Mouse (Mus musculus): Measurements from ENCODE around the gene Ccno. TPM values are rescaled to one million over a fixed set of nuclear protein-coding genes. Genes with fewer than 3 reads are reported as not detected.

The Ccno gene
- total RNA-seq (2021), result 1 to 10 TPM; 6.3 to 7.4 TPM
- long read RNA-seq, experiment 1, partial matches to known transcripts, result 0 of 3 reads
- long read RNA-seq, experiment 1, other reads (novel, unspliced or antisense), result 0 of 3 reads
- long read RNA-seq, experiment 2, transcript Ccno-201 (3 exons, 1,875 nt), result major isoform, 6 of 7 reads
- long read RNA-seq, experiment 2, partial matches to known transcripts, result 0 of 7 reads
- long read RNA-seq, experiment 2, other reads (novel, unspliced or antisense), result 0 of 7 reads

DNA sequence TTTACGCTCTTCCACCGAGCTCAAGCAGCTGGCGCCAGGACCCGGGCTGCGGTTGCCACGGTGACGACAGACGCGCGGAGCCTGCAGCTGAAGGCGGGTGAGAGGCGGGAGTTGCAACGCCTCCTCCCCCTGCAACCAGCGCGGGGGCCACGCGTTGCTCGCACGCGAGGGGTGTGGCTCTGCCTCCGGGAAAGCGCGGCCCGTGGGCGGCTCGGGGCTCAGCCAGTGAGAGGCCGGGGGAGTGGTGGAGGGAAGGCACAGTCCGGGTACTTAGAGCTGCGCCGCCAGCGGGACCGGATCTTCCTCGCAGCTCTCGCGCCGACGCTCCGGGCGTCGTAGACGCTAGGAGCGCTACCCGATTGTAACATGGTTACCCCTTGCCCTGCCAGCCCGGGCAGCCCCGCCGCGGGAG is at the start of gene Ccno:
Gene Ccno, plus strand, starts transcription at position 271 of the 412 bp plus-strand sequence.
- H3K27ac ChIP-seq, result peak within 1 kb of the TSS; percentile 79
- TF ChIP-seq CTCF (conservative IDR thresholded peaks at IDR 0.05), result no peak
- H3K4me3 ChIP-seq, result peak within 1 kb of the TSS; percentile 77
- peak; percentile 92 to 95 for DNase-seq (ENCODE audit: low spot score in 2 of 2)

DNA sequence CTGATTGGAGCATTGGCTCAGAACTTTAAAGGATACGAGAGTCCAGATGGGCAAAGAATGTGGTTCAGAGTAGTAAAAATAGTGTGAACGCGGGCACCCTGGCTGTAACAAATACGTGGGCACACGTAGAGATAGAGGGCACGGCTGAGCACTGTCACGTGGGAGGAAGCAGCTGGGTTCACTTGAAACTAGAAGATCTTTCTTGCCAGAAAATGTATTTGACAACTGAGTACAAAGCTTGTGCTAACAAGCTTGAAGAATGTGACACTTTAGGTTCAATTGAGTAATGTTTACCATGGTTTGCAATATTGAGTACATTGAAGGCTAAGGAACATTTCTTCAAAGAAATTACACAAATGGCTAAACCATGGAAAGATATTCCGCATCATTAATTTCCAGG is 49.5 kb upstream of the Ccno start:
- no peak for TF ChIP-seq CTCF (conservative IDR thresholded peaks at IDR 0.05)
- H3K27ac ChIP-seq, result no peak overlapping the region
- no peak overlapping the region for H3K4me3 ChIP-seq
- peak in 1 of 2 experiments; percentile 7 for DNase-seq (ENCODE audit: low spot score in 2 of 2)

DNA sequence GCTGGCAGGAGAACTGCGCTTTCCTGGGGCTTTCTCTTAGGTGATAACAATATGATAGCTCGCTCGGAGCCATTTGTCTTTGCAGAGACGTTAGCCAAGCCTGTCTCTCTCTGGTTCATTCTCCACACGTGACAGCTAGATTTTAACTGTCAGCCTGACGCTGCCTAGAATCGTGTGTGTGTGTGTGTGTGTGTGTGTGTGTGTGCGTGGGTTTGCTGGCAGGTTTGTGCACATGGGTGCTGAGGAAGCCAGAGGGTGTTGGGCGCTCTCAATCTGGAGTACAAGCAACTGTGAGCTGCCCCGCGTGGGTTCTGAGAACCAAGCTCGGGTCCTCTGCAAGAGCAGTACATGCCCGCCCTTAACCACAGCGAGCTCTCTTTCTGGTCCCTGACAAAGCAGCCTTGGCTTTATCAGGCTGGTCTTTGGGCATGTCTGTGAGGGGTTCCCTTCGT is 45.7 kb upstream of the Ccno start:
- Histone ChIP-seq H3K27ac (peak overlapping the region; percentile 82), H3K4me3 (no peak overlapping the region)
- peak; percentile 54 to 65 for DNase-seq (ENCODE audit: low spot score in 2 of 2)
- TF ChIP-seq CTCF (conservative IDR thresholded peaks at IDR 0.05), result no peak

DNA sequence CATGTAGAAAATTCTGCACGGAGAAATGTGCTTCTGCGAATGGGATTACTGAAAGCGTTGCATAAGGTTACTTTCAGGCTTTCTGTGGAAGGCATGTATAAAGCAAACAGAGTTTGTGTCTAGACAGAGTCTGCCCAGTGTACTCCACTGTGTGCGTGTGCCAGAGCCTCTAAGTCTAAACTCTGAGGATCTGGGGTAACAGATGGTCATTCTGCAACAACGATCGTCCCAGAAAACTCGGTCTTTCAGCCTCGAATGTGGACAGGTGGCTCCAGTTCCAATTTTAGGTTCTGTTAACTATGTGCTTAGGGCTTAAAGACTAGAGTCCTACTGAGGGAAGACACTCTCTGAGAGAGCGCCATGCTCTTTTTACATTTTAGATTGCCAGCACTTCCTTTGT is 42.3 kb upstream of the Ccno start:
- DNase-seq (ENCODE audit: low spot score in 2 of 2), result peak; percentile 24 to 35
- H3K27ac ChIP-seq, result peak overlapping the region; percentile 77
- no peak for TF ChIP-seq CTCF (conservative IDR thresholded peaks at IDR 0.05)

DNA sequence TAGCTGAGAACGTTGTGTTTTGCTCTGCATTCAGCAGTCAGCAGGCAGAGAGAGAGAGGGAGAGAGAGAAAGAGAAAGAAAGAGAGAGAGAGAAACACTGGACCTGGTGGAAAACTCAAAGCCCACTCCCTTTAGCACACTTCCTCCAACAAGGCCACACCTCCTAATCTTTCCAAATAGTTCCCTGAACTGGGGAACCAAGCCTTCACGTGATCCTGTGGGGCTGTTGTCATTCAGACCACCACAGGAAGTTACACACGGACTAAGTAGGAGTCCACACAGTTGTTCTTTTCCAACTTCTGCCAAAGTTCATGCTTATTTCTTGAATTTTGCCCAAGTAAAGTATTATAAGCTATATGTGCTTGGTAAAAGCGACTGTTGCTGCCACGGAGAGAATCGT is 41.7 kb upstream of the Ccno start:
- Histone ChIP-seq H3K27ac (peak overlapping the region; percentile 77), H3K4me3 (no peak overlapping the region)
- no peak for DNase-seq (ENCODE audit: low spot score in 2 of 2)
- TF ChIP-seq CTCF (conservative IDR thresholded peaks at IDR 0.05), result no peak

More for the DNA sequence above, 42.3 kb upstream of the Ccno start:
- H3K4me3 ChIP-seq, result no peak overlapping the region

DNA sequence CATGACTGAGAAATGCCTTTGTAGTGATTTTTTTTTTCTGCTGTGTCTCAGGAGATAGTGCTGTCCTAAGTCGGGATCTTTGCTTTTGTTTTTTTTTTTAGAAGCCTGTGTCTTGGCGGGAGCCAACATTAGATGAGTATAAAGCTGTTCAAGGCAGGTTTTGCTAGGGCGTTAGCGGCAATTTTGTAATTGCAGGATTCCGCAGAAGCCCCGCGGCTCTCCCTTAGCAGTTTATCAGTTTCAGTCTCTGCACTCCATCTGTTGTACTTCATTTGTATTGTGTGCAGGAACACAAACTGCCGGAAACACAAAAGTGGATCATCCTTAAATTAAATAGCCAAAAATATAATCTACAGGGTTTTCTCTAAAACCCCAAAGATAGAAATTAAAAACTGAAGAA is 33.5 kb upstream of the Ccno start:
- no peak for TF ChIP-seq CTCF (conservative IDR thresholded peaks at IDR 0.05)
- DNase-seq (ENCODE audit: low spot score in 2 of 2), result peak; percentile 53 to 61
- Histone ChIP-seq H3K4me3 (no peak overlapping the region), H3K27ac (peak overlapping the region; percentile 72)

DNA sequence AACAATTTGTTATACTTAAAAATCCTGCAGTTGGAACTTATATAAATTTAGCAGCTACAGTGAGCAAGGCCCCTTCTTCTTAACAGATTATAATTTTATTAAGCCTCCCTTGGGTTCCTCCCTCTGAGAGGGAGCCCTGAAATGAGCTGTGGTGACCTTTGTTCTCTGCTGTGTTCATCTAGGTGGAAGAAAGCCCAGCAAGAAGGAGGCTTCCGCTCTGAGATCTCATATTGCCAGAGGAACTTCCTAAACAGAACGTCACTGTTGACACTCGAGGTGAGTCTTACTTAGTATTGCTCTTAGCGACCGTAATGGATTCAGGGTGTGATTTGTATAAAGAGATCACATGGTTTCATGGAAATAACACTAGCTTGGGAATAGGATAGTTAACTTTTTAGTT is 24.5 kb upstream of the Ccno start:
- Histone ChIP-seq H3K27ac (no peak overlapping the region), H3K4me3 (no peak overlapping the region)
- no peak for DNase-seq (ENCODE audit: low spot score in 2 of 2)
- no peak for TF ChIP-seq CTCF (conservative IDR thresholded peaks at IDR 0.05)

DNA sequence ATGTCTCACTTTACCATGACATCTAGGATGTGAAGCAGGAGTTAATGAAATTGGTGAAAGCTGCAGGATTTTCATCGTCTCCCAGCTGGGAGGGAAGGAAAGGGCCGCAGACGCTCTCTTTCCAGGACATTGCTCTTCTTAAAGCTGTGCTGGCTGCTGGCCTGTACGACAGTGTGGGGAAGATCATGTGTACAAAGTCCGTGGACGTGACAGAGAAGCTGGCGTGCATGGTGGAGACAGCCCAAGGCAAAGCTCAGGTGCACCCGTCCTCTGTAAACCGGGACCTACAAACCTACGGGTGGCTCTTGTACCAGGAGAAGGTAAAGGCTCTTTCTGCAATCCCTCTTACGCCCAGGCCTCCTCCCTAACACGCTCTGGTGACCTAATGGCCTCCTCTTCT is 23.2 kb upstream of the Ccno start:
- no peak for DNase-seq (ENCODE audit: low spot score in 2 of 2)

DNA sequence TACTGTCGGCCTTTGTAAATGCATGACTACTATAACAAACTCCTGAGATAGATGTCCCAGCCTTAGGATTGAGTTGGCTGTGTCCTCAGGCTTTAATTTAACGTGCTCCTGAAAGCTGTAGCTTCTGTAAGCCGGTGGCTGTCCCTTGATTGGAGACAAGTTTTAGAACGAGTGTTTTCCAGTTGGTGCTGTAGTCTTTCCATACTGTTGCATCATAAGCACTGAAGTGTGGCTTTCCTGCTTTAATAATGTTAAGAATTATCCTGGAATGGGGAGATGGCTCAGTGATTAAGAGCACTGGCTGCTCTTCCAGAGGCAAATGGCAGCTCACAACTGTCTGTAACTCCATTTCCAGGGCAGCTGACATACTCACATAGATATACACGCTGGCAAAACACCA is 20.3 kb upstream of the Ccno start:
- no peak for TF ChIP-seq CTCF (conservative IDR thresholded peaks at IDR 0.05)
- no peak overlapping the region for H3K4me3 ChIP-seq
- DNase-seq (ENCODE audit: low spot score in 2 of 2), result no peak
- no peak overlapping the region for H3K27ac ChIP-seq

More for the DNA sequence above, 23.2 kb upstream of the Ccno start:
- Histone ChIP-seq H3K4me3 (no peak overlapping the region), H3K27ac (no peak overlapping the region)
- TF ChIP-seq CTCF (conservative IDR thresholded peaks at IDR 0.05), result no peak

DNA sequence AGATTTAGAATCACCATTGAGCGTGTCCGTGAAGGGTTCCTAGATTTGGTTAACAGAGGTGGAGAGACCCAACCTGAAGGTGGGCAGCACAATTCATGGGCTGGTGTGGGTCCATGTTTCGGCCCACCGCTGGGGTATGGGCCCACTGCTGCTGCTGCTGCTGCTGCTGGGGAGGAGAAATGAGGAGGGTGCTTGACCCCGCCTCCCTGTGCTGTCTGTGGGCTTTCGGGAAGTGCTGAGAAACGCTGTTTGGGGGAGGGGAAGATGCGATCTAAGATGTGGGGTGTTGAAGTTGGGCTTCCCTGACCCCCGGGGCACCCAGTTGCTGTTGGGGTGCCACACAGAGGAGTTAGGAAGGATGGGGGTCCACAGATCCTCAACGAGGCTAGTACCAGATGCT is 10.9 kb upstream of the Ccno start:
- Histone ChIP-seq H3K4me3 (no peak overlapping the region), H3K27ac (no peak overlapping the region)
- TF ChIP-seq CTCF (conservative IDR thresholded peaks at IDR 0.05), result no peak
- DNase-seq (ENCODE audit: low spot score in 2 of 2), result no peak

DNA sequence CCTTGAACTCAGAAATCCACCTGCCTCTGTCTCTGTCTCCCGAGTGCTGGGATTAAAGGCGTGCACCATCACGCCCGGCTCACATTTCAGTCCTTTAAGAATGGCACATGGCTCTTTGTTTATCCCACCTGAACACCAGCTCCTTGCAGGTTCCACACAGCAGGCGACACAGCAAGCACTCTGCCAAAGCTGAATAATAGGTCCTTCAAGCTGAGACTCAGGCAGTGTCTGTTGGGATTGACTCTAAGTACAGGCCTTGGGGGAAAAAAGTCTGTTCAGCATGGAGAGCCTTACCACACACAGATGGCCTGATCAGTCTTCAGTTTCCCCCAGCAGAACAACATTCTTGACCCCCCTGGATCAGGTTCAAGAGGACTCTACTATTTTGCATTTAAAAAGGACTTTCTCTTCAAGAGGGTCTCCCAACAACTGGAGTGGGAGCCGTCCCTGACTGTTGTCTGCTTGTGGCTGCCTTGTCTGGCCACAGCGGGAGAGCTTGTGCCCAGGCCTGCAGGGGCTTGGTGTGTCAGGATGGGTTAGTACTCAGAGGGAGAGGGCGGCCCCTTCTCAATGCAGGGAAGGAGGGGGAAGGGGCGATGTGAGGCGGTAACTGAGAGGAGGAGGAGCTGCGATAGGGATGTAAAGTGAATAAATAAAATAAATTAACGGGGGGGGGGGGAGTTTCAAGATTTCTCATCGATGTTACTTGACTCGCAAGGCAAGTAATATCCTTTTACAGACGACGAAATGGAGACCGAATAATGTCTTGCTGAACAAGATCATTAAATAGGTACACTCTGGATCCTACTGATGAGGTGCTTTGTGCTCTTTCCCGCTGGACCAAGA is 1.8 kb upstream of the Ccno start:
- H3K27ac ChIP-seq, result no peak overlapping the region
- DNase-seq (ENCODE audit: low spot score in 2 of 2), result no peak
- no peak overlapping the region for H3K4me3 ChIP-seq
- TF ChIP-seq CTCF (conservative IDR thresholded peaks at IDR 0.05), result no peak

DNA sequence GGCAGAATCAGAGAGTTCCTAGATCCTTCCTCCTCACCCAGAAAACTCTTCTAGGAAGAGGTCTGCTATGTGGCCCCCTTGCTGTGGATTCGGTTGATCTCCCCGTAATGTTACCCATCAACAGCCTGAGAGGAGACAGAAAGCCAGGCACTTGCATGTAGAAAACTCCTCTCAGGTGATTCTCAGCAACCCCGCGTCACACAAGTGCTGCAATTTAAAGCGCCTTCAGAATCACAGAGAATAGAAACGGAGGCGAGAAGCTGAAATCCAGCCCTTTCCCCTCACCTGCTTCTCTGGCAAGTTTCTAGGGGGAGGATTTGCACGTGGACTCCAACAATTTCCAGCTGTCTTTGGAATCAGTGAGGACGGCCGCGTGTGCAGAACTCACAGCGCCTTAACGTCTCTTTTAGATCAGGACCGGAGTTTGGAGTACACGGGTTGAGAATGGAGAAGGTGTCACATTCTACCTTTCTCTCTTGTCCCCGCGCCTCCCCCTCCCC is 1.1 kb upstream of the Ccno start:
- DNase-seq (ENCODE audit: low spot score in 2 of 2), result no peak
- Histone ChIP-seq H3K27ac (no peak overlapping the region), H3K4me3 (no peak overlapping the region)
- no peak for TF ChIP-seq CTCF (conservative IDR thresholded peaks at IDR 0.05)

DNA sequence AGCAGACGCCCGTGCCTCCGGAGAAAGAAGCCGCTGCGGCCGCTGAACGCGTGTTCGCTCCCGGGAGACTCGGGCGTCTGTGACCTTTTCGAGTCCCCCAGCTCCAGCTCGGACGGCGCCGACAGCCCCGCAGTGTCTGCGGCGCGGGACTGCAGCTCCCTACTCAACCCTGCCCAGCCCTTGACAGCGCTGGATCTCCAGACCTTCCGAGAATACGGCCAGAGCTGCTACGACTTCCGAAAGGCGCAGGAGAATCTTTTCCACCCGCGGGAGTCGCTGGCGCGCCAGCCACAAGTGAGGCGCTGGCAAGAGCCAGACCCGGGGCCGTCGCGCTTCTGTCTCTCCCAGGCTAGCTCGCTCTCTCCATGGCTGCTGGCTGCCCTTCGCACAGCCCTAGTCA is 389 bp downstream of the Ccno start:
- H3K27ac ChIP-seq, result peak overlapping the region; percentile 79
- no peak for DNase-seq (ENCODE audit: low spot score in 2 of 2)

More for the DNA sequence above, 389 bp downstream of the Ccno start:
- peak overlapping the region; percentile 77 for H3K4me3 ChIP-seq
- TF ChIP-seq CTCF (conservative IDR thresholded peaks at IDR 0.05), result no peak
